Mouse (Mus musculus) stomach, postnatal 0 days (tissue): ENCODE data around the gene Igf1.

ENCODE experiments used
- CTCF ChIP-seq: IDR thresholded peaks from 2 replicates; pipeline ENCODE4 v1.5.1; 2016; ENCODE audit warnings: antibody characterized with exemption, low read depth, mild to moderate bottlenecking, moderate library complexity
- EP300 ChIP-seq: optimal IDR thresholded peaks from 2 replicates; pipeline ENCODE3; 2016; ENCODE audit warnings: antibody characterized with exemption

DNA sequence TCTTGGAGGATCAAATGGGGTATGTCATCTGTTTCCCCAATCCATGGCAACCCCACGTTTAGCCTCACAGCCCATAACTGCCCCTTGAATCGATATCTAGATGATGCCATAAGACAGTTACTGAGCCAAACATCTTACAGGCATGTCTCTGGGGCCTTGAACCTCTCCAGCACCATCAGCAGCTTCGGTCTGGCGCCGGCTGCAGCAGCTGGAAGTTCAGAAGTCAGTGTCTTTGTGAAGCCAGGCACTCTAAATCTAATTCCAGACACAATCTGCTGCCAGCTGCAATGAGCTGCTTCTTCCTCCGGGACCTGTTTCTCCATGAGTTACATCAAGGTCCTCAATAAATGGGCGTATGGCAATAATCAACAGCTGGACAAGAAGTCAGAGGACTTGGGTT lies 40.3 kb upstream of the Igf1 start:
- TF ChIP-seq CTCF (no peak), EP300 (no peak)
